Mouse (Mus musculus): ENCODE results near the gene Shisal2a.

Gene Shisal2a

GRCm38 (mm10) chr4:108383183-108383714, at the start of gene Shisal2a:
Gene Shisal2a (minus strand): TSS chr4:108383349.
- DNase-seq (ENCODE audit: extremely low read depth, low read depth, low spot score): no peak

DNA sequence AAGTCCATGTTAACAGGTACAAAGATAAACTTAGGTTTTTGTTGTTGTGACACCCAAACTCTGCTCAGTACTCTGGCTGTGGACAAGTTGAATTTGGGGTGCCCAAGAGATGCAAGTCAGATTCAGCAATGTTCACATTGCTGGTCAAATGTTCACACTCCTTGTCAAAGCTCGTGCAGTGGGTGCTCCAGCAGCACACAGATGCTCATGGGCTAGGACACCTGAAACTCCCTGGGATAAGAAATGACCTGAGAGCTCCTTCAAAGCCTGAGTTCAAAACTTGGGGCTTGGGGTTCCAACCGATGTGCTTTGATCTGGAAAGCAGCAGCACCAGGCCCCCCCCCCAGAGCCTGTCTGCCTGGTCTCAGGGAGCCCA, 48.4 kb upstream of the Shisal2a start:
- no peak for DNase-seq (ENCODE audit: extremely low read depth, low read depth, low spot score)

DNA sequence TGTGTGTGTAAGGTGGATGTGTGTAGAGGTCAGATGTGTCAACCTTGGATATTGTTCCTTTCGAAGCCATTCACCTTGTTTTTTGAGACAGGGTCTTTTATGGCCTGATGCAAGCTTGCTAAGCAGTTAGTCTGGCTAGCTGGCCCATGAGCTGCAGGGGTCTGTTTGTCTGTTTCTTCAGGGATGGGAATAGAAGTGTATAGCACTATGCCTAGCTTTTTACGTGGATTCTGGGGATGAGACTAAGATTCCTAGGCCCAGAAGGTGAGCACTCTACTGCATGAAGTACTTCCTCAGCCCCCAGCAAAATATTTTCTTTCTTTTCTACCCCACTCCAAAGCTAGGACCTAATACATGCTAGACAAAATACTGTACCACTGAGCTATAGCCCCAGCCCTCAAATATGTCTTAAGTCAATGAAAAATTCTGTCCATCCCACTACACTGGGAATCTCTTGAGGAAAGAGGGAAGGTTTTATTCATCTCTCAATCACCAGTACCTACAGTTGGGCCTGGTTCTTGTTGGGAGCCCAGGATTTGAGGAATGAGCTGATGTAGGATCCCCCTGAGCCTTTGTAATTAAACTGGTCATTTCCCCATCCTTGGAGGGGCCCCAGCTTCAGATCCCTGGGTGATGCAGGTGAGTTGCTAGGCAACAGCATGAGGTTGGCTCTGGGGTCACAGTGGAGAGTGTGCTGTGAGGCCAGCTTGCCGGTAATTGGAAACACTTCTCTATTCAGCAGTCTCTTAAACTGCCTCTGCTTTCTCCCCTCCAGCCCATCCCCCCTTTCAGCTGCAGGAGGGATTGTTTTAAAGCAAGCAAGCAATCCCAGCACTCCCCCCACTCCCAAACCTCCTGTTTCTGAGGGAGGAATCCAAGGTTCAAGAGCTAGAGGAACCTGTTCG, 47.8 kb upstream of the Shisal2a start:
- DNase-seq (ENCODE audit: extremely low read depth, low read depth, low spot score): no peak

GRCm38 (mm10) chr4:108428341-108428721, 45.2 kb upstream of the Shisal2a start:
- DNase-seq (ENCODE audit: extremely low read depth, low read depth, low spot score): no peak

DNA sequence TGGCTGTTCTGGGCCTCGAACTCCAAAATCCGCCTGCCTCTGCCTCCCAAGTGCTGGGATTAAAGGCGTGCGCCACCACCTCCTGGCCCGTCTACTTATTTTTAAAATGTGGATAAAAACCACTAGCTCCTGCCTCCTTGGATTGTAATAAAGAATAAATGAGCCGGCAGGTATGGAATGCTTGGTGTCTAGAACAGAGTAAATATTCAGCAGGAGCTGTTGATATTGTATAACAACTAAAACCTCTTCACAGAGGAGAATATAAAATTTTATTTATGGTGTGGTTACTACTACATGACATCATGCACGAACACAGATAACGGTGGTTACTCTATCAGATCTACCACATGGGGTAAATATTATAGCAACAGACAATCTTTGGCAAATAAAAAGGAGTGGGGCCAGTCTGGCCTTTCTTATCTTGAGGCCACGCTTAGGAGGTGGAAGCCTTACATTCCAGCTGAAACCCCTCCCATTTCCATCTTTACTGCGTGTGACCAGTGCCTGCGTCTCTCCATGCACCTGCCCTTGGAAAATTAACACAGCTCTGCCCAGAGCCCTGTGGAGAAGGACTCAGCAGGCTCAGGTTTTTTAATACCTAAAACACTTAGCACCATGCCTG, 44.7 kb upstream of the Shisal2a start:
- DNase-seq (ENCODE audit: extremely low read depth, low read depth, low spot score): no peak

- no peak for DNase-seq (ENCODE audit: extremely low read depth, low read depth, low spot score)
Observed at GRCm38 (mm10) chr4:108424587-108424986, 41.4 kb upstream of the Shisal2a start.

GRCm38 (mm10) chr4:108407621-108408020, 24.5 kb upstream of the Shisal2a start:
- no peak for DNase-seq (ENCODE audit: extremely low read depth, low read depth, low spot score)

DNA sequence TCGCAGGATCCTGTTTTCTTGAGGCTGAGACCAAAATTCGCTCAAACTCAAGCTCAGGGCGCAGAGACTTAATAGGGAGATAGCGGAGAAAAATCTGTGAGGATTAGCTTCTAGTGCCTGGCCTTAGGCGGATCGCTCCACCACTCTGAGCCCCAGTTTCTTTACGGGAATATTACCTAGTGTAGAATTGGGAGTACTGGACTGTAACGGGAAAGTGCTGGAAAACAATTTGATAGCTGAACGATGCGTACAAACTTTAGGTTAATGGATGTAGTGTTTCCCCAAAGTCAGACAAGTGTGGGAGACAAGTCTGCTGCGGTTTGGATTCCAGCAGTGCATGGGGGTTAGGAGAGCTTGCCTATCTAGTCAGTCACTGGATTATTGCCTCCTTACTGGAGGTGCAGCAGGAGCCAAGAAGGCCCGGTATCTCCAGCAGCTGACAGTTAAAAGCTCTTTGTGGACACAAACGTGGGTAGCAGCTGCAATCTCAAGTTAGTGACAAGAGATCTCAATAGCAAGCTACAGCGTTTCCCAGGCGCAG, 23.8 kb upstream of the Shisal2a start, which contains the start of gene Gpx7:
TSS of gene Gpx7 (minus strand) at position 101 of the 541 bp plus-strand sequence.
- no peak for DNase-seq (ENCODE audit: extremely low read depth, low read depth, low spot score)

DNA sequence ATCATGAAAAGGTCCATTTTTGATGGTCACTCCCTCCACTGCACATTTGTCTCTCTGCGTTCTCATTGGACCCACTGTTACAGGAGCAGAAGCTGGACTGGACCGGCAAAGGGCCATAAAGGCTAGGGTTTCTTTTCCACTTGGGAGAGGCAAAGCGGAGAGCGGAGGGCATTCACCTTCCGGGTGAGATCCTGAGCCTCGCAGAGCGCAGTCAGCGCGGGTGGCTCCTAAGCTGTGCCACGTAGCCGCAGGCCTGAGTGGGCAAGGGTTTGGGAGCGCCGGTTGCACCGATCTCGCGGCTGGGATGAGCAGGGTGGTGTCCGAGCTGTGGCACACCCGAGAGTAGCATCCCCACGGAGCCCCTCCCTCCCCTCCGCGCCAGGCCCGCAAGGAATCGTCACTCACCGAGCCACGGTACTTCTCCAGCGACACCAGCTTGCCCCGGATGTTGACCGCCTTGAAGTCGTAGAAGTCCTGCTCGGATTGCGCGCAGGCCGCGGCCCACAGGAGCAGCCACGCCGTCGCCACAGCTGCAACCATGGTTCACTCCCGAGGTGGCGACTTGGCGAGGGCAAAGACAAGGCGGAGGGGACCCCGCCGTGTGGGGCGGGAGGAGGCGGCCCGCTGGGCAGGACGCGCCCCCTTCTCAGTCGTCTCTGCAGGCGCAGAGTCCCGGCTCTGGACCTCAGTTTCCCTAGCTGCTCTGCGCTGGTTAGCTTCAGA, 23.1 kb upstream of the Shisal2a start:
- DNase-seq (ENCODE audit: extremely low read depth, low read depth, low spot score): no peak

- DNase-seq (ENCODE audit: extremely low read depth, low read depth, low spot score): no peak
Observed at GRCm38 (mm10) chr4:108405766-108406137, 22.6 kb upstream of the Shisal2a start.

DNA sequence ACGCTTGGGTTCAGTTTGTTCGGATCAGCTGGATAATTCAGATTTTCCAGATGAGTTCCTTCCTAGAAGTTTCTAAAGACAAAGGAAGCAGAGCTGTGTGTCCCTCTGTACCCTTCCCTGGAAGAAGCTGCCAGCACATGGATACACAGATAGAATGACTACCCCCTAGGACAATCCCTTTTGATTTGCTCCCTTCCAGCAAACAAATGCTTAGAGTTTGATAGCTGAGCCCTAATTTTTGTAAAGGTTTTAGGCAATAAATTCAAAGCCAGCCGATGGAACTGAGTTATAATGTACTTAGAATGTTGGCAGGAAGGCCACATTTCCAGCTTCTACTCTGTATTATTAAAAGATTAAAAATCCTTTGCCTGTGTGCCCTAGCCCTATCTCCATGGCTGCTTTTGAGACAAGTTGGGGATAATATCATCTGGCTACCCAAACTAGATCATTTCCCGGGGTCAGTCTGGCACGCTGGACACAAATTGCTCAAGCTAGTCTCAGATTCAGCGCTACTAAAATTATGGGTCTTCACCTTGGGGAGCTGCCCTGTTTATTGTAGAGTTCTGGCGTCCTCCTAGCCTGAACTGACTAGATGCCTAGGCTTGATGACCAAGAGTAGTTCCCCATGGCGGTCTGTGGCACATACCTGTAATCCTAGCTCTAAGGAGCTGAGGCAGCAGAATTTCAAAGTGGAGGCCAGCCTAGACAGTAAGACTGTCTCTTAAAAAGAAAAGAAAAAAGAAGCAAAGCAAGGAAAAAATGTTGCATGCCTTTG, 20.9 kb upstream of the Shisal2a start:
- DNase-seq (ENCODE audit: extremely low read depth, low read depth, low spot score): no peak

DNA sequence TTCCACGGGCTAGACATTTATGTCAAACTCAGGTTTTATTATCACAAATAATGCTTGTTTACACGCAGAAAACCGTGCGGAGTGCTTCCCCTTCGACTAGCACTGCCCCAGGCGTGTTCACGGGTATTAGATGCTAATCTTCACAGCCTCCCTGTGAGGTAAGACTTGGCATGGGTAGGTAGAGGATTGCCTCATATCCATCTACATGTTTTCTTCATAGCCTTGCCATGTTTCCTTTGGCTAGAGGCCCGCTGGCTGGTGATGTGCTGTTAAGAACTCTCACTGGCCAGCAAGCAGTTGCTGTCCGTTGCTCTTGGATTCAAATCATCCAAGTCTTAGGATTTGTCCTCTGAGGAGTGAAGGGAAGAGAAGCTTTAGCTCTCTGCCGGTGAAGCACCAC, 17.2 kb upstream of the Shisal2a start:
- DNase-seq (ENCODE audit: extremely low read depth, low read depth, low spot score): peak; percentile 89

DNA sequence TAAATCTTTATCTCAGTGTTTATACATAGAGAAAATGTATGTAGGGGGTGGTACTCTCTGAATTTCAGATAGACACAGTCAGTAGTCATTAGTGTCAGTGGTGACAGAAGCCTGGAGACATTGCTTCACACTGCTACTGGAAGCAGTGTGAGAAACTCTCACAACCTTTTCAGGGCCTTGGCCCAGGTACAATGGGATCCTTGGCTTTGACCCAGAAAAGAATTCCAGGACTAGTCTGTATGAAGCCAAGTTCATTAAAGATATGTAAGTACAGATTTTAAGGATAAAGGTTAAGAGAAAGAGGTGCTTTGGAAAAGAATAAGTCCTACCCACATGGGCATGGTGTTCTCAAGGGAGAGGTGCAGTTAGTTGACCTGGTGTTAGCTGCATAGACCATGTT, 11.1 kb upstream of the Shisal2a start:
- peak; percentile 61 for DNase-seq (ENCODE audit: extremely low read depth, low read depth, low spot score)

GRCm38 (mm10) chr4:108392558-108392957, 9.4 kb upstream of the Shisal2a start:
- DNase-seq (ENCODE audit: extremely low read depth, low read depth, low spot score): no peak

DNA sequence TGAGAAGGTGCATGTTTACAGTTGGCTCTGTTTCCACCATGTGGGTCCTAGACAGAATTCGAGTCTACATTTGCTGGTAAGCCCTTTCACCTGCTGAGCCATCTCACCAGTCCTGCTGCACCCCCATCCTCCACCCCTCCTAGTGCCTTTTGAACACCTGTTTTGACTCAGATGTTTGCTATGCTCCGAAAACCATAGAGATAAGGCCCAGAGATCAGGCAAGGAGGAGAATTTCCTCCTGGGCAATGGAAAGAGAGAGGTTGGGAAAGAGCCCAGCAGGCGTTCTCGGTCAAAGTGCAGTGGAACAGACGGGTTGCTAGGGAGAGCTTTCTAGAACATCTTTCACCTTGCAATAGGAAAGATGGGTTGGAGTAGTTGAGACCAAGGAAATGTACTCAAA, 8.0 kb upstream of the Shisal2a start:
- no peak for DNase-seq (ENCODE audit: extremely low read depth, low read depth, low spot score)

GRCm38 (mm10) chr4:108388741-108389140, 5.6 kb upstream of the Shisal2a start:
- no peak for DNase-seq (ENCODE audit: extremely low read depth, low read depth, low spot score)

- DNase-seq (ENCODE audit: extremely low read depth, low read depth, low spot score): no peak
Observed at GRCm38 (mm10) chr4:108387681-108388253, 4.6 kb upstream of the Shisal2a start.

GRCm38 (mm10) chr4:108387106-108387505, 4.0 kb upstream of the Shisal2a start:
- no peak for DNase-seq (ENCODE audit: extremely low read depth, low read depth, low spot score)

- DNase-seq (ENCODE audit: extremely low read depth, low read depth, low spot score): no peak
Observed at GRCm38 (mm10) chr4:108386087-108386486, 2.9 kb upstream of the Shisal2a start.

GRCm38 (mm10) chr4:108380146-108380545, 3.0 kb downstream of the Shisal2a start:
- no peak for DNase-seq (ENCODE audit: extremely low read depth, low read depth, low spot score)

All from fat pad, adult 2 months (tissue).